22 mouse cellular contexts compared by ENCODE assay signal in the genomic region with DNA sequence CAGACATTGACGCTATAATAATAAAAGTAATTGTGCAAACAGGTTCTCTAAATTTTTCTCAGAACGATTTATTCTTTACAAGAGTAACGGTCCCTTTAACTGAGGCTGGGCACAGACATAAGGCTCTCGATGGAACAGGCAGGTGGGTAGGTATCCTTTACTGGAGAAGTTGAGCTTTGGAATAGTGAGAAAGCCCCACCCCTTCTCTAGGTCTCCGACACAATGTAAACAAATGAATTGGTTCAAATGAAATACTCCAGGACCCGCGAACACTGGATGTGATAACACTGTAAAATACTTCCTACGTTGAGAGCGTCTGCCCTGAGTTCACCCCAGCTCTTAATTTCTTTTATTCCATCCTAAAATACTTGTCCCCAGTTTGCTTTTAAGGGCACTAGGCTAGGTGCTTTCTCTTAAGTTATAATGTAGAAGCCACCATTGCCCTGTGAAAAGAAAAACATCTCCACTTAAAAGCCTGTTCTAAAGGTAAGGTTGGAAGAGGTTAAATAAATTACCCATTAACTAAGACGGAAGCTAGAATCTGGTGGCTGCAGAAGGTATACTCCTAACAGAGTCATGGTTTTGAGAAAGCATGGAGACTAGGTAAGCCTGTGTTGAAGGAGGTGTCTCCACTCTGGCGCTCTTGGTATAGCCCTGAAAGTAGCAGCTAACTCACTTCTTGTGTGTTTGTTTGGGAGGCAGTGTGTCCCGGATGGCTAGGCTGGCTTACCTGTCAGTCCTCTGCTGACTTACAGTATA.
A peak's percentile ranks its signal among the peaks of the same experiment; 100 is the strongest.
DNase-seq lines count a peak whose midpoint lies in the region; ATAC-seq and TF ChIP-seq lines count a peak whose summit lies in the region.
"Had no signal": no experiment of that assay in that cellular context is flagged by ENCODE, and none has a peak within 500 bp of the region (broad histone marks: within the 10 kb centered on the region; RNA-seq: fewer than 3 reads in every experiment).

No protein-coding gene starts in this region.

- H3K4me3 ChIP-seq in kidney, adult 2 months (ENCODE audit: insufficient read depth, low read depth, low read length), result no peak overlapping the region
- H3K4me3 ChIP-seq in lung, embryonic 15.5 days, result no peak overlapping the region
- no peak overlapping the region for H3K4me3 ChIP-seq in kidney, embryonic 15.5 days (replicated peaks)
- no peak overlapping the region for H3K4me3 ChIP-seq in stomach, embryonic 16.5 days (replicated peaks; ENCODE audit: low read length)
- H3K4me3 ChIP-seq: forebrain, embryonic 10.5 days; heart, embryonic 12.5 days; hindbrain, embryonic 13.5 days; limb, embryonic 12.5 days; midbrain, embryonic 12.5 days had no signal

- TF ChIP-seq CTCF in kidney, adult 2 months (conservative IDR thresholded peaks at IDR 0.05; ENCODE audit: insufficient read depth, insufficient read length, low read depth, low read length), result no peak

- peak overlapping the region; percentile 71; the same call in 1 of the 2 replicates for H3K27ac ChIP-seq in kidney, adult 2 months (ENCODE audit: insufficient read depth, low read depth, low read length)
- no peak overlapping the region for H3K27ac ChIP-seq in lung, embryonic 15.5 days
- H3K27ac ChIP-seq in kidney, embryonic 15.5 days, result peak overlapping the region; percentile 68
- no peak overlapping the region for H3K27ac ChIP-seq in stomach, embryonic 16.5 days (ENCODE audit: low read length)
- H3K27ac ChIP-seq: forebrain, embryonic 10.5 days; hindbrain, embryonic 13.5 days; limb, embryonic 12.5 days; midbrain, embryonic 12.5 days had no signal

- H3K4me1 ChIP-seq in kidney, adult 2 months (ENCODE audit: control insufficient read depth, insufficient read depth, low read length), result peaks cover 3% of the 10 kb centered on the region; the same call in 1 of the 2 replicates
- H3K4me1 ChIP-seq in lung, embryonic 15.5 days, result peaks cover 7% of the 10 kb centered on the region
- 0 out of 2 replicates have a peak, but pooled peaks cover 4% of the 10 kb centered on the region for H3K4me1 ChIP-seq in kidney, embryonic 15.5 days
- no peaks in the 10 kb centered on the region for H3K4me1 ChIP-seq in stomach, embryonic 16.5 days (ENCODE audit: control insufficient read depth, insufficient read depth, low read length)
- H3K4me1 ChIP-seq: forebrain, embryonic 10.5 days; heart, embryonic 12.5 days; hindbrain, embryonic 13.5 days; midbrain, embryonic 12.5 days had no signal

- TF ChIP-seq POLR2A in kidney, adult 2 months (IDR thresholded peaks at IDR 0.05; ENCODE audit: low read depth, low read length), result no peak

- no peak overlapping the region for H3K4me2 ChIP-seq in lung, embryonic 15.5 days
- H3K4me2 ChIP-seq in kidney, embryonic 15.5 days, result peak overlapping the region; percentile 21; the same call in 1 of the 2 replicates
- H3K4me2 ChIP-seq in stomach, embryonic 16.5 days (ENCODE audit: low read depth, low read length), result 0 out of 2 replicates have a peak overlapping the region, but pooled peaks have one; percentile 1
- H3K4me2 ChIP-seq: heart, embryonic 12.5 days; hindbrain, embryonic 13.5 days; limb, embryonic 12.5 days; midbrain, embryonic 12.5 days had no signal

- H3K27me3 ChIP-seq in kidney, adult 2 months (replicated peaks; ENCODE audit: control insufficient read depth, insufficient read depth, low read length), result no peaks in the 10 kb centered on the region
- no peaks in the 10 kb centered on the region for H3K27me3 ChIP-seq in lung, embryonic 15.5 days
- 0 out of 2 replicates have a peak, but pooled peaks cover 3% of the 10 kb centered on the region for H3K27me3 ChIP-seq in kidney, embryonic 15.5 days
- no peaks in the 10 kb centered on the region for H3K27me3 ChIP-seq in stomach, embryonic 16.5 days (ENCODE audit: control insufficient read depth, insufficient read depth, low read length)
- H3K27me3 ChIP-seq: CH12.LX; heart, embryonic 12.5 days; limb, embryonic 12.5 days; midbrain, embryonic 12.5 days had no signal

- H3K9ac ChIP-seq in lung, embryonic 15.5 days, result no peak overlapping the region
- H3K9ac ChIP-seq in kidney, embryonic 15.5 days, result no peak overlapping the region
- no peak overlapping the region for H3K9ac ChIP-seq in stomach, embryonic 16.5 days (ENCODE audit: low read length)
- H3K9ac ChIP-seq: forebrain, postnatal 0 days; heart, embryonic 12.5 days; hindbrain, embryonic 13.5 days; limb, embryonic 12.5 days; midbrain, embryonic 12.5 days had no signal

- H3K36me3 ChIP-seq in kidney, adult 2 months (ENCODE audit: control insufficient read depth, insufficient read depth, low read length), result no peaks in the 10 kb centered on the region
- no peaks in the 10 kb centered on the region for H3K36me3 ChIP-seq in lung, embryonic 15.5 days
- no peaks in the 10 kb centered on the region for H3K36me3 ChIP-seq in kidney, embryonic 15.5 days
- no peaks in the 10 kb centered on the region for H3K36me3 ChIP-seq in stomach, embryonic 16.5 days (ENCODE audit: control insufficient read depth, insufficient read depth, low read length)
- H3K36me3 ChIP-seq: forebrain, embryonic 10.5 days; heart, embryonic 12.5 days; hindbrain, embryonic 13.5 days; limb, embryonic 12.5 days; midbrain, embryonic 12.5 days had no signal

- no peaks in the 10 kb centered on the region for H3K9me3 ChIP-seq in lung, embryonic 15.5 days
- H3K9me3 ChIP-seq in kidney, embryonic 15.5 days (replicated peaks), result 0 out of 2 replicates have a peak, but pooled peaks cover 4% of the 10 kb centered on the region
- peaks cover 5% of the 10 kb centered on the region for H3K9me3 ChIP-seq in stomach, embryonic 16.5 days (replicated peaks; ENCODE audit: control insufficient read depth, low read length)
- H3K9me3 ChIP-seq: forebrain, embryonic 10.5 days had no signal

- 0 out of 2 replicates have a peak, but pooled peaks have one; percentile 19 for ATAC-seq in lung, embryonic 15.5 days (ENCODE audit: borderline replicate concordance, extremely low read depth, low FRiP score, low TSS enrichment)
- ATAC-seq in kidney, embryonic 15.5 days (replicated peaks; ENCODE audit: low FRiP score), result peak; percentile 78
- peak; percentile 66 for ATAC-seq in stomach, embryonic 16.5 days (ENCODE audit: insufficient read depth, low FRiP score)
- ATAC-seq: forebrain, postnatal 0 days; inflammation-experienced regulatory T-cells, adult 6 months had no signal

- DNase-seq in kidney, adult 2 months, result peak; percentile 63
- DNase-seq in kidney, adult 11 months, result no peak
- no peak for DNase-seq in lung, postnatal 36 days
- no peak for DNase-seq in thymus, postnatal 10 days (ENCODE audit: low spot score in 2 of 2)
- DNase-seq in layer of hippocampus, adult 11-12 months (ENCODE audit: low spot score), result no peak
- DNase-seq: adrenal gland, postnatal 25 days; cerebellum, adult 18-20 months; cerebellum, postnatal 36 days; forebrain, postnatal 0 days; lung, adult 18-20 months; retina, postnatal 1 day; thymus, adult 2 months had no signal

- 51% methylated on average over 12 of the region's 12 CpGs for WGBS in kidney, adult 2 months
- WGBS in lung, embryonic 15.5 days, result 42% methylated on average over 12 of the region's 12 CpGs
- 61% methylated on average over 12 of the region's 12 CpGs for WGBS in kidney, embryonic 15.5 days
- 43% methylated on average over 12 of the region's 12 CpGs for WGBS in stomach, embryonic 16.5 days

Comparison
In these comparisons a context has a peak if more than half of its experiments do, and no peak if none do; other contexts are left out.
1. H3K27ac ChIP-seq: peak in kidney, adult 2 months (single experiment) and kidney, embryonic 15.5 days (single experiment); none in lung, embryonic 15.5 days (single experiment) and stomach, embryonic 16.5 days (single experiment).
2. ATAC-seq: peak in every context shown above with its lines; median percentile 78 in kidney, embryonic 15.5 days; 66 in stomach, embryonic 16.5 days; 19 in lung, embryonic 15.5 days.